Mouse (Mus musculus) cerebellum, adult 18-20 months (tissue): ENCODE results near the gene Iqcf3.
"Not testable (repeated sequence)": the region's sequence is repeated elsewhere in the genome, so short reads cannot be mapped to it uniquely, and the experiment has no call there.

Experiments used
- DNase-seq, 2 experiments: peaks; one replicate each; pipeline ENCODE4 v3.0.0; 2021

The Iqcf3 gene

DNA sequence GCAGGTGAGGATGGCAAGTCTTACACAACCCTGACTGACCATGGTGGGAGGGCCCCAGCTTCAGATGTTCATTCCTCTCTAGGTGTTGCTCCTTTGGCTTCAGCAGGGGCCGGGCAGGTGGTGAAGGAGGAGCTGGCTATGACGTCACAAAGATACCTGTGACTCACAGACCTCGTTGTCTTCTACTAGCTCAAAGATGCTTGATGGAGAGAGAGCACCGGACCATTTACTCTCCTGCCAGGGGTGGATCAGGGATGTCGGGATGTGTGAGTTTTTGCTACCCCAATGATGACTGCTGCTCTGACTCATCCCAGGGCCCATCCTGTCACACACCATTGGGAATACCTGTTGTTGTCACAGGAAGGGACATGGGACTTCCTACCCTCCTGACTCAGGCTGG lies at the start of gene Iqcf3:
TSS of gene Iqcf3 (minus strand) at position 101 of the 400 bp plus-strand sequence.
- DNase-seq, result no peak

DNA sequence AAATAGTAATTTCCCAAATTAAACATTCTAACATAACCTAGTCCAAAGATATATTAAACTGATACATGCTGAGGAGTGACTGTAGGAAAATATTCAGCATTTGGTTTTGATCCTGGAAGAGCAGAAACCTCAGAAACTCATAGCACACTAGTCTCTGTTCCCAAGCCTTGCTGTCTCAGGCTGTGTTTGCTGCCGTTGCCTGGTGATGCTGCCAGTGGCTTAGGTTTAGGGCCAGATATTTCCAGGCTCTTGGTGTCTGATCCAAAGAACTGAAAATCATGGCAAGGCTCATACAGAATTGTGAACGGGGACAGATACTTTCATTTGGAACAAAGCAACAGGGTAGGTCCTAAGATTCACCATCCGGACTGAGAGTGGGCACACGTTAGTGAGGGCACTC lies 49.3 kb upstream of the Iqcf3 start:
- DNase-seq, result no peak

DNA sequence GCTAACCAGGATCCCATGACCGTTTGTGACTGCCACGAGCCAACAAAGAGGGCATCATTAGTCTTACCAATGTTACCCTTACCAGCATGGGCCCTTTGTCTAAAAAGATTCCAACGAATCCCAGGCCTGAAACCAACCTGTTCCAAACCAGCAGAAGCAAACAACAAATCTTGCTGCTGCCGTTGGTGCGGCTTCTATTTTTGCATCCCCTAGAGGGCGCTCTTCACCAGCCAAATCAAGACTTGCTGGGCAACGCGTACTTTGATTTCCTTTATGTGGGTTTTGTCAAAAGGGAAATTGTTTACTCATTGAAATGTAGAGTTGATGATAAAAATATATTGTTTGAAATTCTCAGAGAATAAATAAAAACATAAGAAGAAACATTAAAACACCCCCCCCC lies 39.1 kb upstream of the Iqcf3 start:
- DNase-seq, result peak; percentile 16 to 45

DNA sequence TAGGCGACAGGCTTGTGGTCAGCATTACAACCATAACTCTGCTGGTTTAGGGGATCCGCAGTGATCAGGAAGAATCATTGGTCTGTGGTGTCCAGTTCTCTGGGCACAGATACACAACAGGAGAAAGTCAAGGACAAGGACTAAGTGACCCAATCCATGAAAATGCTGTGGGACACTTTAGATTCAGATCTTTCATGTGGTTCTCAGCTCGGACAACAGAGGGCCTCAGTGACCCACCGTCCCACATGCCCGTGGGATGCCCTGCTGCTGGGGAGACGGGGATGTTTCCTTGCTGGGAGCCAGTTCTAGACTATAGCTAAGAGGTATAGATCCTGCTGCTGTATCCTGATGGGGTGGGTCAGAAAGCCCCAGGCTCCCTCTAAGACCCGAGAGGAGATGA lies 37.0 kb upstream of the Iqcf3 start:
- DNase-seq, result no peak

DNA sequence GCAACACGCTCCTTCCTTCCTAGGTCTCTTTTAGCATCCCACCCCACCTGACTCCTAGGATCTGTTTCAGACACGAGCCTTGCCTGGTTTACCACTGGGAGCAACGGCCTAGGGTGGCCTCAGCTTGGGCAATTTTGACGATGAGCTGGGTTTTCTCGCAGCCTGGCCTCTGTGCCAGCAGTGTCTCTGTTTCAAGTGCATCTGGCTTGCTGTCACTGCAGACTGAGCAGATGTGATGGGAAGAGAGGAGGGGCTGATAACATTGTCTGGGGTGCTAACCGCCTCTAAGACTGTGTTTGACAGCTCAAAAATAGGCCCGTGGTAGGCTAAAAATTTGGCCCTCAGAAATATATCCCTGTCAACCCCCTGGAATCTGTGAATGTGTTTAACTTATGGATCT lies 34.4 kb upstream of the Iqcf3 start:
- DNase-seq, result no peak

DNA sequence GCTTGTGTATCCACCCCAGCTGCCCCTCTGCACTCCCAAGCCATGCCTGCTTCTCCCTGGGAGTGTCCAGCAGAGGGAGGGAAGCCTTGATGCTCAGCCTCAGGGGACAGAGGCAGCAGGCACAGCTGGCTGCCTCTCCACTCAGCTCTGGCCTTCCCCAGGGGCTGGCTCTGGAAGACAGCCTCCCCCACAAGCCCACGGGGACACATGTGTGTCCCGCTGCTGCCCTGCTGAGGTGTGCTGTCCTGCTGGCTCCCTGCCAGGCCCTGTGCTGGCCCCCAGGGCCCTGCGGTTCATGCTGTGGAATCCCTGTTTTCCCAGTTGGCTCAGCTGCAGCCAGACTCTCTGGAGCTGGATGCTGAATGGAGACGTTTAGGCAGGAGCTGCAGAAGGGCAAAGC lies 34.0 kb upstream of the Iqcf3 start:
- DNase-seq, result not testable (repeated sequence)

DNA sequence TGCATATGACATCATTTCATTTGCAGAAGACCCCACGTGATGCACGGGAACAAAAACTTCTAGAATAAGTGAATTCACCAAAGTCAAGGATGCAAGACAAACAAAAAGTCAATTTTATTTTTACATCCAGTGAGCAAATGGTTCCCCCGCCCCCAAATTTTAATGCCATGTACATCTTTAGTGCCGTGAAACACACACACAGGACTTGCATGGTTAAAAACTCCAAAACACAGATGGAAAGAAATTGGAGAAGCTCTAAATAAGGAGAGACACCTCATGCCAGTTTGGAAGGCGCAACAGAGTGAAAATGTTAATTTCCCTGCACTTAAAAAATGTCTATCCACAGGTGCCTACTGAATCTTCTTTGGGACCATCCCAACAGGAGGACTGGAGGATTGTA lies 30.7 kb upstream of the Iqcf3 start:
- DNase-seq, result no peak

DNA sequence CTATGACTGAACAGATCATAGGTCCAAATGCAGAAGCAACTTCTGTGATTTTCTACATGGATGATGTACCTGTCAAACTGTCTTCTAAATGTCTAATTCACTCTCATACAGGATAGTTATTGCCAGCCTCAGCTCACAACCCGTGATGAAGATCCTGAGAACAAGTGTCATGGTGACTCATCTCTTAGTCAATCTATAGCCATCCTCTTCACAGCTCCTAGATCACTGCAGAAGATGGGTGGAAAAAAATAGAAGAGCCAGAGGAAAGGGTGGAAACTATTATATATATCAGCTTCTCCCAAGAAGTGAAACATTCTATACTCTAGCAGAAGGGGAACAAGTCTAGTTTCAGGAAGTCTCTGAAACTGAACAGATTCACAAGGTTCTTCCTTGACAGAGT lies 21.1 kb upstream of the Iqcf3 start:
- no peak for DNase-seq

DNA sequence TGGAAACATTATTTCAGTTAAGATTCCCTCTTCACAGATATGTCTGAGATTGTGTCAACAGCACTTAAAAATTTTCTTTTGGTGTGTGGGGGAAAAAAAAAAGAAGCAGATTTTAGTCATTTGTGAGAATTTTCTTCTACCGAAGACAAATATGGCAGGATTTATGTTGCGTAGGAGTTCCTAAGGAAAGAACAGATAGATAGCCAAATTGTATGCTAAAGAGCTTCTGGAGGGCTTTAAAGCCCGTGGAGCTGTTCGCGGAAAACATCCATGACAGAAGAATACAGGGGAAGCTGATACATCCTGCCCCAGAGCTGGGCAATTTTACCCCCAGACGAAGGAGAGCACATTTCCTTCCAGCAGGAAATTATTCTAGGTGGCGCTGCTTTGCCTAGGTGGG lies 18.6 kb upstream of the Iqcf3 start:
- DNase-seq, result no peak

DNA sequence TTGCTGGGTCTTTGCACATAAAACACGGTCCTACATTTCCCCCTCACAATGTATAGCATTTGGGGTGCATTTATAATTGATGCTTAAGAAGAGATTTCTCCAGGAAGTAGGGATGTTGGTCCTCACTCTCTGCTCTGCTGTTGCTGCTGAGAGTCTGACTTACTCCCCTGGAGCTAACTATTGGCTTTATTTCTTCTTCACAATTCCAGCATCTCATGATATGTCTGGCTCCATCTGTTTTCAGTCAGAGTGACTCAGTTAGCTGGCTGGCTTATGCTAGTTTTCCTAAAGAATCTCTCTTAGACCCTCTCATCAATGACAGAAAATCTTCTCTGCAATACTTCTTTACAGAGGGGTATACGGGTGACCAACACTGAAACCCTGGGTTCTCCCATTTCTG lies 14.7 kb upstream of the Iqcf3 start:
- DNase-seq, result no peak

DNA sequence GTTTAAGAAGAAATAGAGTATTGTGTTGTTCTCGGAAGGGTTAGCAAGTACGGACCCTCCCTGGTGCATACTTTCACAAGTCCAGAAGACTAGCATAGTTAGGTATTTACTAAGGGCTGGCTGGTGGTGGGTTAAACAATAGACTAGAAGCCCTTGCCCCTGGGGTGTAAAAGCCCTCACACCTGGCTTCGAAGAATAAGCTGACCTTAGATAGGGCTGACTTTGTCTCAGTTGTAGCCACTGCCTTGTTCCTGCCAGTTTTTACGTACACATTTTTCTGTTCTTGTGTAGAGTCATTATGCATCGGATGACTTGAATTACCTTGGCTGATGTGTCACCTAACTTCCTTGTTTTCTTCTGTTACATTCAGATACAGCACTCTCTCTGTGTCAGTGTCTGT lies 11.9 kb upstream of the Iqcf3 start:
- DNase-seq, result no peak

DNA sequence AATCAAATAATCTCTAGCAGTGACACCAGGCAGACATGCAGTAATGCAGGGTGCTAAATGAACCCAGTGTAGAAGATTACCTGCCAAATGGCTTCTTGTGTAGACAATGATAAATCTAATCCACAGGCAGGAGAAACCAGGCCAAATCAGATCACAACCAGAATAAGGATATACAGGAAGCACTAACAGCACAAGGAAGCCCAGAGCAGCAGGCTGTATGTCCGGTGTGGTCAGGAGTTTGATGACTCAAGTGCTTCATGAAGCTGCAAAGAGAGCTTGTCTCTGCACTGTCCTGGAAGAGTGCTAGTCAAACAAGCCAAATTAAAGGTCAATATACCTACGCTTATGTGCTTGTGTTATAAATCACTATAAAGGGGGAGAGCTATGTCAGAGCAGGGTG lies 10.8 kb upstream of the Iqcf3 start:
- no peak for DNase-seq

DNA sequence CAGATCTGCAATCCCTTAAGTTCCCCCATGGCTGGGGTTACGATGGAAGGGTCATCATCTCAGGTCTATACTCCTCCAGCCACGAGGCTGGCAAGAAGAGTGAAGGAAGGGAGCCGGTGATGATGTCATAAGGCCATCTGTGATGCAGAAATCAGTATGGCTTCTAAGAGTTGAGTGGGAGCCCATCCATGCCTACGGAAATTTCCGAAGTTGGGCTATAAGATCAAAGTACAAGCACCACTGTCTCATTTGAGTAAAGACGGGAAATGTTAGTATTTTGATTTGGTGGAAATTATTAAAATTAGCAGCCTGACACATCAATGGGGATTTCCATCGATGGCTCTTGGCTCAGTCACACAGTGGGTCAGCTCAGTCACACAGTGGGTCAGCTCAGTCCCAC lies 9.5 kb upstream of the Iqcf3 start, which contains the start of gene Iqcf4:
TSS of gene Iqcf4 (minus strand) at position 101 of the 400 bp plus-strand sequence.
- no peak for DNase-seq

DNA sequence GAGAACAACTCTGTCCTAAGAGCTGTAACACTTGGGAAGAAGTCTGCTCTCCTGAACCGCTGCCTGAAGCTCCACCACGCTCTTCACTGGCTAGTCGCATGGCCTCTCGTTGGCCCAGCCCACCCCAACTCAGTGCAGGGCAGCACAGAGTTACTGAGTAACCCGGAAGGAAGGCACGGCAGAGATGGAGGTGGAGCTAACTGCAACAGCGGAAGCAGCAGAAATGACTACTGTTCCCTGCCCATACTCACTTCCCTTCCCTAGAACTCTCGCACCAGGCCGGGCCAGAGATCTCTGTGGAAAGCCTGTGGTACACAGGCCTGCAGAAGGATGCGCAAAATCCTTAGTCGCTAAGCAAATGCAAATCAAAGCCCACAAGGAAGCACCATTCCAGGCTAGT lies 5.0 kb upstream of the Iqcf3 start:
- no peak for DNase-seq

DNA sequence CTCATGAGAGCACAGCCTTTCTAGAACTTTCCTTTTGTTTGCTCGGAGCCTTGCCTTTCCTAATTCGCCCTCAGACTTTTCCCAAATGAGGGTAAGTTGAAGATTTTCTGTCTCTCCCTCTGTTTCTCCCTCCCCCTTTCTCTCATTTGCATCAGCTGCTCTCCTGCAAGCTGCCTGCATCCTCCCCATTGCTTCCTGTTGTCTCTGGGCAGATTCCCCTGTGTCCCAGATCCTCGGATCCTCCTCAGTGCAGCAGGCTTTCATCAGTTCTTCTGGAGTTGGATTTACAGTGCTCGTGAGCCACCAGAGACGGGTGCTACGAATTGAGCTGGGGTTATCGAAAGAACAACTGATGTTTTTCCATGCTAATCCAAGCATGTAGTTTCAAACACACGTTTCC lies 2.6 kb upstream of the Iqcf3 start:
- no peak for DNase-seq

DNA sequence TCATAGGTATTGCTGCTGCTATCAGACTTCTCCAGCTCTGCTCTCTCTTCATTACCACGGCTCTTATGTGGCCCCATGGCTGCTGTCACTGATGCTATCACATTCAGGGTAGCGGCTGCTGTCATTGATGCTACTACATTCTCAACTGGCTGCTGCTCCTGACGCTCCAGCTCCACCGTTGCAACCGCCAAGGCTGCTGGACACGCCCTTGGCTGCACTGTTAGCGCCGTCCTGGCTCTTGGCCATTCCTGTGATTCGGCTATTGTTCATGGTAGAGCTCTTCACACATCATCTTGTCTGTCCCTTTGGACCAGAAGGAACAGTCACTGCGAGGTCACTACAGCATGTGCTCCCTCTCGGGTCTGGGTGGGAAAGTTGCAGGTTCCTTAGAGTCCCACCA lies 860 bp upstream of the Iqcf3 start:
- DNase-seq, result no peak

DNA sequence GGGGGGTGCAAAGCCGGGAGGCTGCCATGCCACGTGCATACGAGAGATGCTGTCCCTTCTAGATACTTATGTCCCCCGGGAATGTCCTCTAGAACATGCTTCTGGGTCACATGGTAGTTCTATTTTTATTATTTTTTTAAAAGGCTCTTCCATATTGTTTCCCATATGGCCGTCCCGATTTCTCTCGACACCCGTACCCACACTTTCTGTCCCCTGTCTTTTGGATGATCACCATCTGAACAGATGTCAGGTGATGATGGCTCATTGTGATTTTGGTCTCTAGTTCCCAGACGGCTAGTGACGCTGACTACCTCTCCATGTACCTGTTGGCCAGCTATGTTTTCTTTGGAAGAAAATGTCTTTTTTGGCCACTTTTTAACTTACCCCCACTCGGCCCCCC lies 26.5 kb downstream of the Iqcf3 start:
- DNase-seq, result no peak

DNA sequence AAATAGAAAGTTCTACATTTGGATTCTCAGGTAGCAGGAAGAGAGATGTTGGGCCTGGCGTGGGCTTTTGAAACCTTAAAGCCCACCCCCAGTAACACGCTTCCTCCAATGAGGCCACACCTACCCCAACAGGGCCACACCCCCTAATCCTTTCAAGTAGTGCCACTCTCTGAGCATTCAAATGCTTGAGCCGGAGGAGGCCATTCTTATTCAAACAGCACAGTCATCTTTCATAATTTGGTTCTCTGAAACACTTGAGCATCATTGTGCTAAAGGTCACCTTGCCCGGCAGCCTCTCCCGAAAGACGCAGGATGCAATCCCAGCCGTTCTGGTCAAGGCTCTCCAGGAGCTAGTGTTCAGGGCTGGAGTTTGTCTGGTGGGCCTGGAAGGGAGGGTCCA lies 27.1 kb downstream of the Iqcf3 start:
- no peak for DNase-seq

DNA sequence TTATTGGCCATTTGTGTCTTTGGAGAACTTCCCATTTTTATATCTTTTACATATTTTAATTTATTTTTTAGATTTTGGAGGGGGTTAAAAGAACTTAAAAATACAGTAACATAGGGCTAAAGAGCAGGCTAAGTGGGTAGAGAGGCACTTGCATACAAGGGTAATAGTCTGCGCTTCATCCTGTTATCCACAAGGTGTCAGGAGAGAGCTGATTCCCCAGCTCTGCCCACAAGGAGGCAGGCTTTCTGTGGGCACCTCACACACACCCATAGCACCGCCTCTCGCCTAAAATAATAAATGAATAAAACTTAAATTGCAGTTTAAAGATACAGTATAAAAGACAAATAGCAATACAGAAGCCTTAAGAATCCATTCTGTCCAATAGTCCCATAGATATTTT lies 29.6 kb downstream of the Iqcf3 start:
- peak in 1 of 2 experiments; percentile 2 for DNase-seq

DNA sequence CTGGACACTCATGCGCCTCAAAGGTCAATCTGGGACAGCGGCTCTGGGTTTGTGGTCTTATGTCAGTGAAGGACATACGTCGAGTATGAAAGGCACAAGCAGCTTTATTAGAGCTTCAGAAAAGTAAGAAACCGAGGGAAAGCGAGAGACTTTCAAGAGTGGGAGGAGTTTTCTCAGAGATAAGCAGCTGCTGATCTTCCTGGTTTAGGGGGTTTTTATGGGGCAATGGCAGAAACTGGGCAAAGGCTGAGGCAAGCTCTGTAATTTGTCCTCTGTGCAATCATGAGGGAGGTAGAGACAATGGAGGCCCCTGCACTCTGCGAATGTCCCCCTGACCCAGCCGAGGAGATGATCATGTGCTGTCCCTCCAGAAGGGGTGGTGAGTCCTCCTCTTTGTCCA lies 41.5 kb downstream of the Iqcf3 start:
- no peak for DNase-seq

DNA sequence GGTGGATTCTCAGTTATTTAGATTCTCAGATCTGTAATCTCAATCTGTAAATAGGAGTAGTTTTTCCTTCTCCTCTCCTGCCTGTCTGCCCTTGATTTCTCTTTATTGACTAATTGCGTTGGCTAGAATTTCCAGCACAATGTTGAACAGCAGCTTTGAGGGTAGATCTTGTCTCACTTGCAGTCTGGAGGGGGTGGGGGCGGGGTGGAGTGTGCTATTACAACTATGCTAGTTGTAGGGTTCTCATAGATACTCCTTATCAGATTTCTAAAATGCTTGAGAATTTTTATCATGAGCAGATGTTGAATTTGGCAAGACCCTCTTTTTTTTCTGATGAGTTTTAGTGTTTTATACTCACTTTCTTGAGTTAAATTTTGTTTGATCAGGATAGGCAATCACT lies 42.0 kb downstream of the Iqcf3 start:
- DNase-seq, result no peak

DNA sequence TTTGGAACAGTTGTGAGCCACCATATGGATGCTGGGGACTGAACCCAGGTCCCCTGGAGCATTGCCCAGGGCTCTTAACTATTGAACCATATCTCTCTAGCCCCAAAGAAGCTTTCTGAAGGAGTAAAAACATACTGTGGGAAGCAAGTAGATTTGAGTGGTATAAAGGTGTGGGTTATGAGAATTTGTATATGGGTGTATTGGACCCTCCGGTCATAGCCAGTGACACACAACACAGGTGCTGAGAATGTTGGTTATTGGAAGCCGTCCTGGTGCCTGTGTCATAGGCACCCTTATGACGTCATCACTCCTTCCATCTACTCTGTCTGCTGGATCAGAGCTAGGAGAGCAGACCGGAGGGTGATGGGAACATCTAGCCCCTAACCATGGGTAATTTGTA lies 47.2 kb downstream of the Iqcf3 start, which contains the start of gene Iqcf5:
TSS of gene Iqcf5 (plus strand) at position 301 of the 400 bp plus-strand sequence.
- no peak for DNase-seq

DNA sequence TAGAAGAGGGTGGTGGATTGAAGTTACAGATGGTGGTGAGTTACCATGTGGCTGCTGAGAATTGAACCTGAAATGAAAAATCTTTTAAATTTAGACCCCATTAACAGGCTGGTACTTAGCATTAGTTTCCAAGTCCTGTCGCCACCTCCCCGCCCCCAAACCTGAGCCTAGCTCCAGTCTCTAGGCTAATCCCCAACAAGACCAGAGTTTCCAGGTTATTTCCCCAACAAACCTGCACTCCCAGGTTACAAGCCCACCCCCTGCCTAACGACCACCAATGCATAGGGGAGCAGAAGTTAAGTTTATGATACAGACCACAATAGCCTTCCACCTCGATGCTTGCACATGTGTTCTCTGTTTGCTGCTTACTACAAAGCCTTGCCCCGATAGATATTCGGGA lies 47.9 kb downstream of the Iqcf3 start:
- no peak for DNase-seq

DNA sequence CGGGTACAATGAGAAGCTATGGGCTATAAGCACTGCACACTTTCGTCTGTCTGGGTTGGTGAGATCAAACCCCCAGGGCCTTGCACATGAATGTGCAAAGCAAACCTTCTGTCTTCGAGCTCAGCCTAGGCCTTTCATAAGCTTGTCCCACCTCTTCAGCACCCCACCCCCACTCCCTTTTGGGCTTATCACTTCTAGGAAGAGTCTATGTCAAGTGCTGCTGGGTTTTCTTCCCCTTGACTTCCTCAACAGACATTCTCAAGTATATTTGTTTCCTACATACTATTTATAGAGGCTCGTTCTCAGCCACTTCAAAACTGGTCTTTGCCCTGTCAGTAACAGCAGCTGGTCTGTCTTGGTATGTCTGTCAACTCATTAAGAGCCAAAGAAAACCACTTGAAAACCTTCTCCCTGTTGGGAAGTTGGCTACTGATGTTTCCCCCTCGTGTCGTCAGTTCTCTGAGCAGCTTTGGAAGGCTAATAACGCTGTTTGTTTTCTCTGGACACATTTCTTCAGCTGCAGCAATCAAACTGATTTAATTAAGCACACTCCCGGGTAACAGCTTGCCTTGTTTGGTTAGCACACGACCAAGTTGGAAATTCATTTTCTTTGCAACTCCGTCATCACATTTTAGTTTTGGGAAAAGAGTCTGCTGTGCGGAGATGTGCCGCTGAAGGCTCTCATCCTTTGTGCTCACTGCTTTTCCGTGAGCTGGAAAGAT lies 48.5 kb downstream of the Iqcf3 start:
- DNase-seq, result no peak

DNA sequence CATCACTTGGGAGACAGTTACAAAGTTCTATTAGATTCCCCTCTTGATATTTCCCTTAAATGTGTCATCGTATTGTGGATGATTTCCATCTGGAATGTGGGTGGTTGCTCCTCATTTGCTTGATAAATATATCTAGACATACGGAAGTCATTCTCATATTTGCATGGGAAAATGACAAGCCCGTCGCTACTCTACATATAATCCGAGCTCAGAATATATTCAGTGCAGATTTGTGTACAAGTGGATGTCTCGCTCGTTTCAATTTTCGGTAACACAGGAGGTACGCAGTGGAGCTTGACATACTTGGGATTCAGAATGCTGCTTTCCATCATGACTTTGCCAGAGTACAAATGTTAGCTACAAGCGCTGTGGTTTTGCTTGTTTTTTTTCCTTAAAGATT lies 52.1 kb downstream of the Iqcf3 start:
- DNase-seq, result no peak
